Mouse (Mus musculus): ENCODE measurements around the gene A730061H03Rik. TPM values are rescaled to one million over a fixed set of nuclear protein-coding genes. Genes with fewer than 3 reads are reported as not detected.

The A730061H03Rik gene
- polyA plus RNA-seq, 1 experiment, result not detected

- H3K4me3 ChIP-seq (replicated peaks), result no peak overlapping the region
- H3K9me3 ChIP-seq, result no peaks in the 10 kb centered on the region
- H3K4me1 ChIP-seq, result peaks cover 59% of the 10 kb centered on the region
- TF ChIP-seq GATA1 (IDR thresholded peaks at IDR 0.05; ENCODE audit: borderline replicate concordance, low read length), result no peak
- no peak for TF ChIP-seq FLI1 (IDR thresholded peaks at IDR 0.05; ENCODE audit: low read length)
- no peaks in the 10 kb centered on the region for H3K27me3 ChIP-seq (replicated peaks)
- H3K36me3 ChIP-seq (replicated peaks; ENCODE audit: low read length), result peaks cover 38% of the 10 kb centered on the region
Measured at GRCm38 (mm10) chr14:55581981-55582681, 21.9 kb upstream of the A730061H03Rik start.

DNA sequence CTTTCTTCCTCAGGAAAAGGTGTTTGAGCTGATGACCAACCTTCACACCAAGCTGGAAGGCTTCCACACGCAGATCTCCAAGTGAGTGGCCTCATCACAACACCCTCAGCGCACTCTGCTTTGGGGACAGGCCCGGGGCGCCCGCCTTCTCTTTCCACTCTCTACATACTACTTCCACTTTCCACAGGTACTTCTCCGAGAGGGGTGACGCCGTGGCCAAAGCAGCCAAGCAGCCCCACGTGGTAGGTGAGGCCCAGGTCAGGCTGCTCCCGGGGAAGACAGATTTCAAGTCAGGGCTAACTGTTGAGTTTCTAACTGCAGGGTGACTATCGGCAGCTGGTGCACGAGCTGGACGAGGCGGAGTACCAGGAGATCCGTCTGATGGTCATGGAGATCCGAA is 20.5 kb upstream of the A730061H03Rik start:
- TF ChIP-seq FLI1 (IDR thresholded peaks at IDR 0.05; ENCODE audit: low read length) (no peak), GATA1 (IDR thresholded peaks at IDR 0.05; ENCODE audit: borderline replicate concordance, low read length) (no peak)
- Histone ChIP-seq H3K27me3 (replicated peaks) (no peaks in the 10 kb centered on the region), H3K36me3 (replicated peaks; ENCODE audit: low read length) (peaks cover 36% of the 10 kb centered on the region), H3K4me3 (replicated peaks) (no peak overlapping the region), H3K4me1 (peaks cover 58% of the 10 kb centered on the region), H3K9me3 (no peaks in the 10 kb centered on the region)

DNA sequence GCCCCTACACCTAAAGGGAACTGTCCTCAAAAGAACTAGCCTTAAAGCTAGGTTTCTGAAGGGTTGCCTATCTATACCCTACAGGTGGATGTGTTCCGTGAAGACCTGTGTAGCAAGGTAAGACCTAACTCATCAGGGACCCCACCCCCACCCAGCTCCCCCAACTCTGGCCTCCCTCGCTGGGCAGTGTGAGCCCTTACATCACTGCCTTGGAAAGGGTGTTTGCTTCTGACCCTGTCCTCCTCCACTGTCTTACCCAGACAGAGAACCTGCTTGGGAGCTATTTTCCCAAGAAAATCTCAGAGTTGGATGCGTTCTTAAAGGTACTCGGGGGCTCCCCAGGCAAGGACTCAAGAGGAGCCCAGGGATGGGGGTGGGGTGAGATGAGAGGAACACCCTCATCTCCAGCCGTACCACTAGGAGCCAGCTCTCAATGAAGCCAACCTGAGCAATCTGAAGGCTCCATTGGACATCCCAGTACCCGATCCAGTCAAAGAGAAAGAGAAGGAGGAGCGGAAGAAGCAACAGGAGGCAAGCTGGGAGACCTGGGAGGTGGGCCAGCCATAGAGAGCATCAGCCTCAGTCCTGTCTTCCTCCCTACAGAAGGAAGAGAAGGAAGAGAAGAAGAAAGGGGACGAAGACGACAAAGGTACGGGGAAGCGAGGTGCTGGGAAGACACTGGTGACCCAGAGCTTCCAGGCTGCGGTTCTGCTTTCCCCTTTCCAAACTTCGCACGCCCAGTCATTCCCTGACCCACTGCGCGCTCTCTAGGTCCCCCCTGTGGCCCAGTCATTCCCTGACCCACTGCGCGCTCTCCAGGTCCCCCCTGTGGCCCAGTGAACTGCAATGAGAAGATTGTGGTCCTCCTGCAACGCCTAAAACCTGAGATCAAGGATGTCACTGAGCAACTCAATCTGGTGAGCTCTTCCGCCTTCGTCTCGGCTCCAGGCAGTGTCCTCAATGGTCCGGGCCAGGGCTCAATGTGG is 19.6 kb upstream of the A730061H03Rik start:
- H3K27me3 ChIP-seq (replicated peaks), result no peaks in the 10 kb centered on the region
- peaks cover 36% of the 10 kb centered on the region for H3K36me3 ChIP-seq (replicated peaks; ENCODE audit: low read length)
- peaks cover 55% of the 10 kb centered on the region for H3K4me1 ChIP-seq
- no peak for TF ChIP-seq GATA1 (IDR thresholded peaks at IDR 0.05; ENCODE audit: borderline replicate concordance, low read length)
- no peak for TF ChIP-seq FLI1 (IDR thresholded peaks at IDR 0.05; ENCODE audit: low read length)
- H3K9me3 ChIP-seq, result no peaks in the 10 kb centered on the region
- H3K4me3 ChIP-seq (replicated peaks), result no peak overlapping the region

DNA sequence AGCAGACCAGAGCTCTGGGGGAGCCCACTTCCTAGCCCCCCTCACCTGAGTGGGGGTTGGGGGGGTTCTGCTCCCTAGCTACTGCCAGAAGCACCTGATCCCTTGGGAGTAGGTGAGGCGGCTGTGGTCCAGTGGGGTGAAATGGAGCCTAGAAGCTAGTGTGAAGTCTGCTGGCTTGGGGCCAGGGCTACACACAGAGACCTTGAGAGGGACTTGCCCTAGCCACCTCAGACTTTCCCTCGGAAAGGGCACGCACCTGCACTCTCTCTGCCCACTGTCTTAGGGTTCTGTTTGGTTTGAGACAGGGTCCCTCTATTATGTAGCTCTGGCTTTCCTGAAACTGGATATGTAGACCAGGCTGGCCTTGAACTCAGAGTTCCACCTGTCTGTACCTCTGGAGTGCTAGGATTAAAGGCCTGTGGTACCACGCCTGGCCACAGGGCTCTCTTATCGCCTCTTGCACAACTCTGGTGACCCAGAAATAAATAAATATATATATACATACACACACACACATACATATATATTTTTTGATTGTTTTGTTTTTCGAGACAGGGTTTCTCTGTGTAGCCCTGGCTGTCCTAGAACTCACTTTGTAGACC is 18.6 kb upstream of the A730061H03Rik start:
- H3K36me3 ChIP-seq (replicated peaks; ENCODE audit: low read length), result peaks cover 36% of the 10 kb centered on the region
- peaks cover 47% of the 10 kb centered on the region for H3K4me1 ChIP-seq
- H3K27me3 ChIP-seq (replicated peaks), result no peaks in the 10 kb centered on the region
- TF ChIP-seq GATA1 (IDR thresholded peaks at IDR 0.05; ENCODE audit: borderline replicate concordance, low read length), result no peak
- no peak for TF ChIP-seq FLI1 (IDR thresholded peaks at IDR 0.05; ENCODE audit: low read length)
- peak overlapping the region; percentile 96 for H3K4me3 ChIP-seq (replicated peaks)
- H3K9me3 ChIP-seq, result no peaks in the 10 kb centered on the region

- Histone ChIP-seq H3K27me3 (replicated peaks) (no peaks in the 10 kb centered on the region), H3K36me3 (replicated peaks; ENCODE audit: low read length) (peaks cover 33% of the 10 kb centered on the region), H3K4me1 (peaks cover 47% of the 10 kb centered on the region), H3K4me3 (replicated peaks) (peak within 1 kb of the TSS; percentile 96), H3K9me3 (no peaks in the 10 kb centered on the region)
- TF ChIP-seq FLI1 (IDR thresholded peaks at IDR 0.05; ENCODE audit: low read length) (no peak), GATA1 (IDR thresholded peaks at IDR 0.05; ENCODE audit: borderline replicate concordance, low read length) (no peak)
Measured at GRCm38 (mm10) chr14:55577871-55578667, 17.9 kb upstream of the A730061H03Rik start, which contains the start of gene Psme1. TSS of gene Psme1 (plus strand) at chr14:55578123.

DNA sequence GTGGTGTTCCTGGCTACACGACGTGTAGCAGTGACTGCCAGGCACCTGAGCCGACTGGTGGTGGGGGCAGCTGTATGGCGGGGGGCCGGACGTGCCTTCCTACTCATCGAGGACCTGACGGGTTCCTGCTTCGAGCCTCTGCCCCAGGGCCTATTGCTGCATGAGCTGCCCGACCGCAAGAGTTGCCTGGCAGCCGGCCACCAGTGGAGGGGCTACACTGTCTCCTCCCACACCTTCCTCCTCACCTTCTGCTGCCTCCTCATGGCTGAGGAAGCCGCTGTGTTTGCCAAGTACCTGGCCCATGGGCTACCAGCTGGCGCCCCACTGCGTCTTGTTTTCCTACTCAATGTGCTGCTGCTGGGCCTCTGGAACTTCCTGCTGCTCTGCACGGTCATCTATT is 16.2 kb upstream of the A730061H03Rik start:
- Histone ChIP-seq H3K4me3 (replicated peaks) (no peak overlapping the region), H3K36me3 (replicated peaks; ENCODE audit: low read length) (peaks cover 22% of the 10 kb centered on the region), H3K9me3 (no peaks in the 10 kb centered on the region), H3K27me3 (replicated peaks) (no peaks in the 10 kb centered on the region), H3K4me1 (peaks cover 58% of the 10 kb centered on the region)
- TF ChIP-seq FLI1 (IDR thresholded peaks at IDR 0.05; ENCODE audit: low read length), result no peak
- TF ChIP-seq GATA1 (IDR thresholded peaks at IDR 0.05; ENCODE audit: borderline replicate concordance, low read length), result no peak

GRCm38 (mm10) chr14:55575711-55576110 is 15.5 kb upstream of the A730061H03Rik start:
- H3K4me1 ChIP-seq, result peaks cover 59% of the 10 kb centered on the region
- H3K36me3 ChIP-seq (replicated peaks; ENCODE audit: low read length), result peaks cover 17% of the 10 kb centered on the region
- H3K4me3 ChIP-seq (replicated peaks), result no peak overlapping the region
- H3K9me3 ChIP-seq, result no peaks in the 10 kb centered on the region
- TF ChIP-seq GATA1 (IDR thresholded peaks at IDR 0.05; ENCODE audit: borderline replicate concordance, low read length), result no peak
- no peak for TF ChIP-seq FLI1 (IDR thresholded peaks at IDR 0.05; ENCODE audit: low read length)
- H3K27me3 ChIP-seq (replicated peaks), result no peaks in the 10 kb centered on the region

DNA sequence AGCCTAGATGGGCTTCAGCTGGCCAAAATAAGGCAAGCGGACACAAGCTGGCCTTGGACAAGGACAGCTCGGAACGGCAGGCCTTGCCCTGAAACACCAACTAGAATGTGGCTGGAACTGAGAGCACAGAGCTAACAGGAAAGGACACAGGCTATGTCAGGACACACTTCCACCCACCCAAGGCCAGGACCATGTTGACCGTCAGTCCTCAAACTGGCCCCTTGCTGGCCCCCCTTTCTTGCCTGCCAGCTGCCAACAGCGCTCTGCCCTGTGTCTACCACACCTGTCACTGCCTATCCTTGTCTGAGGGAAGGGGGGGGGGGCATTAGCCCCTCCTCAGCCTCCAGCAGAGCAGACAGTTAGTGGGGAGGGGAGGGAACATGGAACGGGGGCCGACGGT is 15.1 kb upstream of the A730061H03Rik start, which contains the start of gene Fitm1:
Gene Fitm1, plus strand, starts transcription at position 316 of the 400 bp plus-strand sequence.
- Histone ChIP-seq H3K9me3 (no peaks in the 10 kb centered on the region), H3K27me3 (replicated peaks) (no peaks in the 10 kb centered on the region), H3K4me3 (replicated peaks) (no peak within 1 kb of the TSS), H3K36me3 (replicated peaks; ENCODE audit: low read length) (peaks cover 14% of the 10 kb centered on the region), H3K4me1 (peaks cover 58% of the 10 kb centered on the region)
- TF ChIP-seq GATA1 (IDR thresholded peaks at IDR 0.05; ENCODE audit: borderline replicate concordance, low read length) (no peak), FLI1 (IDR thresholded peaks at IDR 0.05; ENCODE audit: low read length) (no peak)

GRCm38 (mm10) chr14:55571760-55572159 is 11.6 kb upstream of the A730061H03Rik start:
- no peaks in the 10 kb centered on the region for H3K27me3 ChIP-seq (replicated peaks)
- H3K9me3 ChIP-seq, result no peaks in the 10 kb centered on the region
- H3K36me3 ChIP-seq (replicated peaks; ENCODE audit: low read length), result peaks cover 37% of the 10 kb centered on the region
- H3K4me3 ChIP-seq (replicated peaks), result no peak overlapping the region
- H3K4me1 ChIP-seq, result peaks cover 32% of the 10 kb centered on the region
- TF ChIP-seq GATA1 (IDR thresholded peaks at IDR 0.05; ENCODE audit: borderline replicate concordance, low read length), result no peak
- no peak for TF ChIP-seq FLI1 (IDR thresholded peaks at IDR 0.05; ENCODE audit: low read length)
